Mouse (Mus musculus) CH12.LX (cell line): Measurements from ENCODE around the gene Hist1h4b. TPM values are rescaled to one million over a fixed set of nuclear protein-coding genes. Genes with fewer than 3 reads are reported as not detected.

Source experiments
- DNase-seq: peaks from one replicate; pipeline ENCODE4 v3.0.0-alpha.2; 2013; ENCODE audit errors: extremely low read depth
- H3K27ac ChIP-seq: 2 replicates; pipeline ENCODE4 v1.5.1; 2012; ENCODE audit warnings: low read depth, mild to moderate bottlenecking, control low read depth, moderate library complexity; ENCODE audit not compliant: insufficient read depth
- H3K27me3 ChIP-seq: replicated peaks from 2 replicates; pipeline ENCODE3; 2012; ENCODE audit warnings: inconsistent platforms
- H3K36me3 ChIP-seq, 2 experiments: replicated peaks in 1 of 2; 2 replicates each; pipeline versions ENCODE3 to v1.6.1; 2012; ENCODE audit warnings: inconsistent platforms in 1 of 2, low read length in 1 of 2, mild to moderate bottlenecking in 1 of 2, mixed read lengths in 1 of 2, moderate library complexity in 1 of 2; ENCODE audit not compliant: control insufficient read depth in 1 of 2, insufficient read depth in 1 of 2
- H3K4me1 ChIP-seq, 2 experiments: 2 replicates each; pipeline ENCODE4 v1.6.1; 2012; ENCODE audit warnings: inconsistent platforms in 1 of 2, moderate library complexity in 1 of 2; ENCODE audit not compliant: insufficient read depth in 2 of 2, control insufficient read depth in 1 of 2
- H3K4me2 ChIP-seq: 2 replicates; pipeline ENCODE4 v1.6.1; 2012; ENCODE audit warnings: low read depth, mild to moderate bottlenecking, control low read depth; ENCODE audit not compliant: poor library complexity, insufficient read depth, severe bottlenecking
- H3K4me3 ChIP-seq, 3 experiments: fragments of 150-350 bp in 1 of 3; sonication (generic) in 1 of 3; replicated peaks in 1 of 3; 2 replicates each; pipeline versions ENCODE3 to v1.5.1; 2011 to 2012; ENCODE audit warnings: low read depth in 2 of 3, low read length in 2 of 3, mild to moderate bottlenecking in 2 of 3, moderate library complexity in 2 of 3, control low read depth in 1 of 3, improper control_type of control experiment in 1 of 3, inconsistent platforms in 1 of 3, mixed read lengths in 1 of 3; ENCODE audit not compliant: poor library complexity in 1 of 3
- H3K79me2 ChIP-seq: replicated peaks from 2 replicates; pipeline ENCODE4 v1.6.1; 2012; ENCODE audit warnings: mild to moderate bottlenecking, moderate library complexity; ENCODE audit not compliant: control insufficient read depth, poor library complexity, insufficient read depth, severe bottlenecking; ENCODE audit errors: extremely low read depth
- H3K9ac ChIP-seq: 2 replicates; pipeline ENCODE4 v1.6.1; 2012; ENCODE audit warnings: low read depth, mild to moderate bottlenecking, control low read depth, moderate library complexity; ENCODE audit not compliant: insufficient read depth
- H3K9me3 ChIP-seq: replicated peaks from 2 replicates; pipeline ENCODE3; 2012; ENCODE audit warnings: low read length, inconsistent platforms, mixed read lengths
- CHD2 ChIP-seq: IDR thresholded peaks from 2 replicates; pipeline ENCODE4 v1.6.1; 2011; ENCODE audit warnings: low read length, improper control_type of control experiment
- E2F4 ChIP-seq: IDR thresholded peaks from 2 replicates; pipeline ENCODE4 v1.6.1; 2011; ENCODE audit warnings: low read depth, low read length, improper control_type of control experiment; ENCODE audit not compliant: insufficient replicate concordance
- EP300 ChIP-seq: IDR thresholded peaks from 2 replicates; pipeline ENCODE4 v1.6.1; 2011; ENCODE audit warnings: low read length, improper control_type of control experiment
- ETS1 ChIP-seq: conservative IDR thresholded peaks from 2 replicates; pipeline ENCODE4 v1.6.1; 2012; ENCODE audit warnings: low read depth, mild to moderate bottlenecking, inconsistent platforms, low read length, improper control_type of control experiment, moderate library complexity
- JUN ChIP-seq: IDR thresholded peaks from 2 replicates; pipeline ENCODE4 v1.6.1; 2011; ENCODE audit warnings: low read depth, mild to moderate bottlenecking, low read length, improper control_type of control experiment, moderate library complexity; ENCODE audit not compliant: insufficient read depth
- KAT2A ChIP-seq: IDR thresholded peaks from 2 replicates; pipeline ENCODE4 v1.6.1; 2012; ENCODE audit warnings: low read length, improper control_type of control experiment, inconsistent platforms; ENCODE audit not compliant: insufficient replicate concordance
- MYC ChIP-seq: IDR thresholded peaks from 2 replicates; pipeline ENCODE4 v1.6.1; 2011; ENCODE audit warnings: low read depth, mild to moderate bottlenecking, improper control_type of control experiment, low read length
- NELFE ChIP-seq: IDR thresholded peaks from 2 replicates; pipeline ENCODE4 v1.6.1; 2011; ENCODE audit warnings: low read depth, low read length, improper control_type of control experiment
- NRF1 ChIP-seq: IDR thresholded peaks from 2 replicates; pipeline ENCODE4 v1.6.1; 2014; ENCODE audit warnings: low read depth, mild to moderate bottlenecking, inconsistent platforms, low read length, improper control_type of control experiment, moderate library complexity
- PAX5 ChIP-seq: IDR thresholded peaks from 2 replicates; pipeline ENCODE4 v1.6.1; 2012; ENCODE audit warnings: low read length, inconsistent platforms, mixed read lengths
- POLR2A ChIP-seq: IDR thresholded peaks from 2 replicates; pipeline ENCODE4 v1.6.1; 2011; ENCODE audit warnings: low read depth, mild to moderate bottlenecking, improper control_type of control experiment, low read length
- POLR2AphosphoS2 ChIP-seq: IDR thresholded peaks from 2 replicates; pipeline ENCODE4 v1.6.1; 2011; ENCODE audit warnings: low read depth, low read length, improper control_type of control experiment
- RAD21 ChIP-seq: IDR thresholded peaks from 2 replicates; pipeline ENCODE4 v1.6.1; 2011; ENCODE audit warnings: low read depth, mild to moderate bottlenecking, low read length, improper control_type of control experiment, moderate library complexity
- SIN3A ChIP-seq: IDR thresholded peaks from 2 replicates; pipeline ENCODE4 v1.6.1; 2012; ENCODE audit warnings: low read length, improper control_type of control experiment, inconsistent platforms
- SMC3 ChIP-seq: IDR thresholded peaks from 2 replicates; pipeline ENCODE4 v1.6.1; 2011; ENCODE audit warnings: low read depth, low read length, improper control_type of control experiment
- TBP ChIP-seq: conservative IDR thresholded peaks from 2 replicates; pipeline ENCODE4 v1.6.1; 2011; ENCODE audit warnings: low read depth, low read length, improper control_type of control experiment
- UBTF ChIP-seq: IDR thresholded peaks from 2 replicates; pipeline ENCODE4 v1.6.1; 2012; ENCODE audit warnings: low read depth, mild to moderate bottlenecking, inconsistent platforms, low read length, improper control_type of control experiment, moderate library complexity
- ZC3H11A ChIP-seq: IDR thresholded peaks from 2 replicates; pipeline ENCODE4 v1.6.1; 2012; ENCODE audit warnings: low read depth, mild to moderate bottlenecking, inconsistent platforms, low read length, improper control_type of control experiment
- ZKSCAN1 ChIP-seq: IDR thresholded peaks from 2 replicates; pipeline ENCODE4 v1.6.1; 2012; ENCODE audit warnings: low read depth, inconsistent platforms, low read length, improper control_type of control experiment, borderline replicate concordance
- dilution Hi-C: fragments of 300-500 bp; cut with MboI; formaldehyde crosslinking; loops from 2 replicates; pipeline ENCODE4 v1.14.3; 2020; ENCODE audit warnings: low sequenced_read_pairs; ENCODE audit not compliant: extremely low pct_unique_long_range_greater_than_20kb, extremely low pct_ligation_motif_present
- in situ Hi-C: fragments of 300-500 bp; cut with MboI; formaldehyde crosslinking; loops from 3 replicates; pipeline ENCODE4 v1.14.3; 2019; ENCODE audit warnings: low sequenced_read_pairs, low pct_ligation_motif_present, low pct_unique_long_range_greater_than_20kb, mixed read lengths
- polyA plus RNA-seq: library from polyadenylated mRNA; unstranded; fragments of >175 nt; gene quantifications from 2 replicates; pipeline ENCODE4 v1.2.1, GENCODE M21; 2012; ENCODE audit warnings: low read depth; ENCODE audit not compliant: insufficient read length
- total RNA-seq, 2 experiments: library from RNA; depleted of rRNA; stranded (reverse); fragments of 300-350 nt in 1 of 2; fragments of >200 nt in 1 of 2; gene quantifications; 2 replicates each; pipeline ENCODE4 v1.2.3; 2012 to 2014

Gene Hist1h4b
- total and polyA plus RNA-seq, 3 experiments, result 3.5 to 2,552 (median 24.8) TPM

DNA sequence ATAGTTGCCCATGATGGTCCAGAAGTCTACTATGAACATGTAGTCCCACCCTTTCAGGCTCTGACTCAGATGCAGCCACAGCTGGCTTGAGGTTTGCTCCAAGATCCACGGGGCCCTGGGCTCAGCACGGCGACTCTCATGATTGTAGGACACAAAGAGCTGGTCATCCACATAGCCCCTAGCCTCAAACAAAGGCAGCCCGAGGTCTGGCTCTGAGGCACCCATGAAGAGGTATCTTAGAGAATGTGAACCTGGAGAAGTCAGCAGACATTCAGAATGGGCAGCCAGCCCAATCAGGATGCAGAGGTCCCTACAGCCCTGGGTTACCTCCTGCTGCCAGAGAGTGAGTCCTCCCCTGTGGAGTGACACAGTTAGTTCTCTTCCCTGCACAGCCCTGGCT is 48.8 kb upstream of the Hist1h4b start:
- Histone ChIP-seq H3K36me3 (no peaks in the 10 kb centered on the region), H3K27me3 (no peaks in the 10 kb centered on the region), H3K79me2 (no peaks in the 10 kb centered on the region), H3K4me1 (peaks cover 15 to 61% of the 10 kb centered on the region in 2 experiments), H3K9me3 (no peaks in the 10 kb centered on the region), H3K9ac (no peak overlapping the region), H3K4me2 (no peak overlapping the region), H3K27ac (no peak overlapping the region), H3K4me3 (no peak overlapping the region)
- in situ Hi-C loops, result no loop called here
- no peak for TF ChIP-seq UBTF
- TF ChIP-seq POLR2AphosphoS2, result no peak
- TF ChIP-seq ETS1, result no peak
- dilution Hi-C loops, result no loop called here
- DNase-seq, result no peak

DNA sequence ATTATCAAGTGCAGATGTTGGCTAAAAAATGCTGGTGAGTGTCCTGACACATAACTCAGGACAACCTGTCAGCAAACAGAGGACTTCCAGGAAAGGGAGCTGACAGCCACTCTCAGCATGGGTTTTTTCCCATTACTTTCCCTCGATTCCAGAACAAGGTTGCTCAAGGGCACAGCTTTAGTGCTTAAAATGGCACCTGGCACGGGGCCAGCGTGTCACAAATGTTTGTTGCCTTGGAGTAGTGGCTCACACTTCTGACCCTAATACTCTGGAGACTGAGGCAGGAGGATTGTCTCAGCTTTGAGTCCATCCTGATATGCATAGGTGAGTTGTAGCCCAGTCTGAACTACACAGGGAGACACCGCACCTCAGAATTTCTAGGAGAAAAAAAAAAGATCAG is 48.2 kb upstream of the Hist1h4b start:
- Histone ChIP-seq H3K27me3 (no peaks in the 10 kb centered on the region), H3K27ac (no peak overlapping the region), H3K4me3 (no peak overlapping the region), H3K79me2 (no peaks in the 10 kb centered on the region), H3K4me2 (no peak overlapping the region), H3K9ac (no peak overlapping the region), H3K9me3 (no peaks in the 10 kb centered on the region), H3K4me1 (peaks cover 15 to 55% of the 10 kb centered on the region in 2 experiments), H3K36me3 (no peaks in the 10 kb centered on the region)
- DNase-seq, result no peak
- dilution Hi-C loops (no loop called here), in situ Hi-C loops (no loop called here)
- no peak for TF ChIP-seq ZKSCAN1
- TF ChIP-seq NRF1, result no peak
- TF ChIP-seq ZC3H11A, result no peak
- TF ChIP-seq CHD2, result no peak
- no peak for TF ChIP-seq PAX5
- TF ChIP-seq JUN, result no peak
- no peak for TF ChIP-seq UBTF
- TF ChIP-seq KAT2A, result no peak
- no peak for TF ChIP-seq MYC
- TF ChIP-seq SIN3A, result no peak
- TF ChIP-seq RAD21, result no peak
- no peak for TF ChIP-seq EP300
- no peak for TF ChIP-seq ETS1
- no peak for TF ChIP-seq TBP
- no peak for TF ChIP-seq SMC3
- TF ChIP-seq POLR2A, result no peak
- no peak for TF ChIP-seq NELFE
- TF ChIP-seq E2F4, result no peak
